Mouse (Mus musculus): ENCODE results near the gene Ryk.

The Ryk gene

GRCm38 (mm10) chr9:102834742-102835591 is at the start of gene Ryk:
Ryk (plus strand) TSS chr9:102834917.
- in situ Hi-C loops (cut with MboI, MseI), result no loop called here

- in situ Hi-C loops (cut with MboI, MseI), result no loop called here
Measured at GRCm38 (mm10) chr9:102789491-102789890, 45.2 kb upstream of the Ryk start.

- in situ Hi-C loops (cut with MboI, MseI), result no loop called here
Measured at GRCm38 (mm10) chr9:102791845-102792244, 42.9 kb upstream of the Ryk start.

- in situ Hi-C loops (cut with MboI, MseI), result no loop called here
Measured at GRCm38 (mm10) chr9:102792836-102793235, 41.9 kb upstream of the Ryk start.

- in situ Hi-C loops (cut with MboI, MseI), result no loop called here
Measured at GRCm38 (mm10) chr9:102793286-102793809, 41.4 kb upstream of the Ryk start.

GRCm38 (mm10) chr9:102798406-102798805 is 36.3 kb upstream of the Ryk start:
- in situ Hi-C loops (cut with MboI, MseI), result loop anchor here in 1 of 2 experiments (5.0 kb wide), 1 partner anchor 69 kb away; no protein-coding TSS in a partner anchor

- in situ Hi-C loops (cut with MboI, MseI), result no loop called here
Measured at GRCm38 (mm10) chr9:102806056-102806573, 28.6 kb upstream of the Ryk start.

- in situ Hi-C loops (cut with MboI, MseI), result no loop called here
Measured at GRCm38 (mm10) chr9:102811192-102811591, 23.5 kb upstream of the Ryk start.

GRCm38 (mm10) chr9:102818228-102818627 is 16.5 kb upstream of the Ryk start:
- in situ Hi-C loops (cut with MboI, MseI), result no loop called here

- in situ Hi-C loops (cut with MboI, MseI), result no loop called here
Measured at GRCm38 (mm10) chr9:102828604-102829003, 6.1 kb upstream of the Ryk start.

- in situ Hi-C loops (cut with MboI, MseI), result no loop called here
Measured at GRCm38 (mm10) chr9:102831541-102831940, 3.2 kb upstream of the Ryk start.

- in situ Hi-C loops (cut with MboI, MseI), result no loop called here
Measured at GRCm38 (mm10) chr9:102834414-102834741, 339 bp upstream of the Ryk start.

- in situ Hi-C loops (cut with MboI, MseI), result no loop called here
Measured at GRCm38 (mm10) chr9:102836279-102836678, 1.6 kb downstream of the Ryk start.

- in situ Hi-C loops (cut with MboI, MseI), result no loop called here
Measured at GRCm38 (mm10) chr9:102840792-102841778, 6.4 kb downstream of the Ryk start.

GRCm38 (mm10) chr9:102841832-102842231 is 7.1 kb downstream of the Ryk start:
- in situ Hi-C loops (cut with MboI, MseI), result no loop called here

- in situ Hi-C loops (cut with MboI, MseI), result no loop called here
Measured at GRCm38 (mm10) chr9:102842498-102842897, 7.8 kb downstream of the Ryk start.

- in situ Hi-C loops (cut with MboI, MseI), result no loop called here
Measured at GRCm38 (mm10) chr9:102843577-102843976, 8.9 kb downstream of the Ryk start.

- in situ Hi-C loops (cut with MboI, MseI), result no loop called here
Measured at GRCm38 (mm10) chr9:102845851-102846250, 11.1 kb downstream of the Ryk start.

- in situ Hi-C loops (cut with MboI, MseI), result no loop called here
Measured at GRCm38 (mm10) chr9:102846348-102846747, 11.6 kb downstream of the Ryk start.

- in situ Hi-C loops (cut with MboI, MseI), result no loop called here
Measured at GRCm38 (mm10) chr9:102852076-102853022, 17.6 kb downstream of the Ryk start.

- in situ Hi-C loops (cut with MboI, MseI), result no loop called here
Measured at GRCm38 (mm10) chr9:102857856-102858255, 23.1 kb downstream of the Ryk start.
